Mouse (Mus musculus): ENCODE measurements around the gene Sbno1. TPM values are rescaled to one million over a fixed set of nuclear protein-coding genes. Genes with fewer than 3 reads are reported as not detected.
"Not testable (repeated sequence)": the region's sequence is repeated elsewhere in the genome, so short reads cannot be mapped to it uniquely, and the experiment has no call there.

Gene Sbno1
- 102 and 109 TPM in 2 replicates for polyA plus RNA-seq (2016; fragmentation: Nextera tagmentation; extraction: Ambion mirVana)

GRCm38 (mm10) chr5:124425412-124426259, at the start of gene Sbno1:
Sbno1 (minus strand) TSS chr5:124426001.
- peak; percentile 95 for ATAC-seq (ENCODE audit: low FRiP score)
- Histone ChIP-seq H3K4me3 (replicated peaks) (peak within 1 kb of the TSS; percentile 99), H3K4me1 (peaks cover 7% of the 10 kb centered on the region), H3K9ac (peak within 1 kb of the TSS; percentile 98), H3K4me2 (peak within 1 kb of the TSS; percentile 78), H3K27me3 (no peaks in the 10 kb centered on the region), H3K36me3 (replicated peaks) (peaks cover 5% of the 10 kb centered on the region; the same call in 1 of the 2 replicates), H3K9me3 (no peaks in the 10 kb centered on the region), H3K27ac (peak within 1 kb of the TSS; percentile 88)
- under 1% methylated on average over 54 of the region's 81 CpGs for WGBS

- no peak overlapping the region for H3K4me2 ChIP-seq
- H3K27ac ChIP-seq, result no peak overlapping the region
- 84% methylated on average over 6 of the region's 6 CpGs for WGBS
- H3K36me3 ChIP-seq (replicated peaks), result peaks cover 22% of the 10 kb centered on the region; the same call in 1 of the 2 replicates
- ATAC-seq (ENCODE audit: low FRiP score), result no peak
- H3K4me1 ChIP-seq, result peaks cover 3% of the 10 kb centered on the region
- H3K9me3 ChIP-seq, result no peaks in the 10 kb centered on the region
- no peaks in the 10 kb centered on the region for H3K27me3 ChIP-seq
- no peak overlapping the region for H3K4me3 ChIP-seq (replicated peaks)
- H3K9ac ChIP-seq, result no peak overlapping the region
Measured at GRCm38 (mm10) chr5:124470591-124471171, 44.9 kb upstream of the Sbno1 start.

GRCm38 (mm10) chr5:124469486-124469885, 43.7 kb upstream of the Sbno1 start:
- Histone ChIP-seq H3K4me3 (replicated peaks) (no peak overlapping the region), H3K4me1 (no peaks in the 10 kb centered on the region), H3K9me3 (no peaks in the 10 kb centered on the region), H3K4me2 (no peak overlapping the region), H3K9ac (no peak overlapping the region), H3K36me3 (replicated peaks) (peaks cover 22% of the 10 kb centered on the region; the same call in 1 of the 2 replicates), H3K27me3 (no peaks in the 10 kb centered on the region), H3K27ac (no peak overlapping the region)
- ATAC-seq (ENCODE audit: low FRiP score), result no peak
- WGBS, result 94% methylated on average over 6 of the region's 6 CpGs

- ATAC-seq (ENCODE audit: low FRiP score), result no peak
- no peak overlapping the region for H3K27ac ChIP-seq
- H3K4me2 ChIP-seq, result no peak overlapping the region
- peaks cover 28% of the 10 kb centered on the region for H3K36me3 ChIP-seq (replicated peaks)
- no peaks in the 10 kb centered on the region for H3K4me1 ChIP-seq
- H3K9me3 ChIP-seq, result no peaks in the 10 kb centered on the region
- WGBS, result 92% methylated on average over 7 of the region's 7 CpGs
- no peak overlapping the region for H3K4me3 ChIP-seq (replicated peaks)
- H3K27me3 ChIP-seq, result no peaks in the 10 kb centered on the region
- H3K9ac ChIP-seq, result no peak overlapping the region
Measured at GRCm38 (mm10) chr5:124468365-124468764, 42.6 kb upstream of the Sbno1 start.

- Histone ChIP-seq H3K36me3 (replicated peaks) (peaks cover 34% of the 10 kb centered on the region), H3K27ac (no peak overlapping the region), H3K4me1 (no peaks in the 10 kb centered on the region), H3K4me2 (no peak overlapping the region), H3K9me3 (no peaks in the 10 kb centered on the region), H3K27me3 (no peaks in the 10 kb centered on the region), H3K4me3 (replicated peaks) (no peak overlapping the region), H3K9ac (no peak overlapping the region)
- no peak for ATAC-seq (ENCODE audit: low FRiP score)
- 98% methylated on average over 1 of the region's 1 CpGs for WGBS
Measured at GRCm38 (mm10) chr5:124467766-124468165, 42.0 kb upstream of the Sbno1 start.

GRCm38 (mm10) chr5:124464905-124465304, 39.1 kb upstream of the Sbno1 start:
- Histone ChIP-seq H3K4me2 (no peak overlapping the region), H3K27ac (no peak overlapping the region), H3K9ac (no peak overlapping the region), H3K4me3 (replicated peaks) (no peak overlapping the region), H3K36me3 (replicated peaks) (peaks cover 60% of the 10 kb centered on the region), H3K9me3 (no peaks in the 10 kb centered on the region), H3K4me1 (no peaks in the 10 kb centered on the region), H3K27me3 (no peaks in the 10 kb centered on the region)
- ATAC-seq (ENCODE audit: low FRiP score), result no peak

- 91% methylated on average over 5 of the region's 5 CpGs for WGBS
- H3K36me3 ChIP-seq (replicated peaks), result peaks cover 65% of the 10 kb centered on the region
Measured at GRCm38 (mm10) chr5:124463462-124463861, 37.7 kb upstream of the Sbno1 start.

GRCm38 (mm10) chr5:124462297-124463025, 36.7 kb upstream of the Sbno1 start:
- Histone ChIP-seq H3K27me3 (no peaks in the 10 kb centered on the region), H3K4me3 (replicated peaks) (no peak overlapping the region), H3K4me1 (no peaks in the 10 kb centered on the region), H3K36me3 (replicated peaks) (peaks cover 69% of the 10 kb centered on the region), H3K9ac (no peak overlapping the region), H3K9me3 (no peaks in the 10 kb centered on the region), H3K27ac (no peak overlapping the region), H3K4me2 (no peak overlapping the region)
- WGBS, result 90% methylated on average over 8 of the region's 8 CpGs
- no peak for ATAC-seq (ENCODE audit: low FRiP score)

More at GRCm38 (mm10) chr5:124463462-124463861, 37.7 kb upstream of the Sbno1 start:
- Histone ChIP-seq H3K4me2 (no peak overlapping the region), H3K27me3 (no peaks in the 10 kb centered on the region), H3K9ac (no peak overlapping the region), H3K27ac (no peak overlapping the region), H3K4me3 (replicated peaks) (no peak overlapping the region), H3K4me1 (no peaks in the 10 kb centered on the region), H3K9me3 (no peaks in the 10 kb centered on the region)
- no peak for ATAC-seq (ENCODE audit: low FRiP score)

- H3K36me3 ChIP-seq (replicated peaks), result peaks cover 76% of the 10 kb centered on the region
- not testable (repeated sequence) for H3K4me1 ChIP-seq
Measured at GRCm38 (mm10) chr5:124460922-124461321, 35.1 kb upstream of the Sbno1 start.

GRCm38 (mm10) chr5:124456762-124457161, 31.0 kb upstream of the Sbno1 start:
- H3K27me3 ChIP-seq, result no peaks in the 10 kb centered on the region
- H3K4me2 ChIP-seq, result no peak overlapping the region
- H3K9me3 ChIP-seq, result no peaks in the 10 kb centered on the region
- WGBS, result 96% methylated on average over 6 of the region's 6 CpGs
- no peak overlapping the region for H3K27ac ChIP-seq
- peaks cover 93% of the 10 kb centered on the region for H3K36me3 ChIP-seq (replicated peaks)
- no peak for ATAC-seq (ENCODE audit: low FRiP score)
- no peak overlapping the region for H3K4me3 ChIP-seq (replicated peaks)
- no peak overlapping the region for H3K9ac ChIP-seq
- no peaks in the 10 kb centered on the region for H3K4me1 ChIP-seq

More at GRCm38 (mm10) chr5:124460922-124461321, 35.1 kb upstream of the Sbno1 start:
- not testable (repeated sequence) for H3K4me3 ChIP-seq (replicated peaks); ATAC-seq (ENCODE audit: low FRiP score); H3K27ac ChIP-seq; H3K9ac ChIP-seq; H3K4me2 ChIP-seq; H3K9me3 ChIP-seq; H3K27me3 ChIP-seq
- WGBS, result 93% methylated on average over 14 of the region's 14 CpGs

- no peak for ATAC-seq (ENCODE audit: low FRiP score)
- peaks cover 96% of the 10 kb centered on the region for H3K36me3 ChIP-seq (replicated peaks)
Measured at GRCm38 (mm10) chr5:124454082-124454419, 28.2 kb upstream of the Sbno1 start.

More at GRCm38 (mm10) chr5:124454082-124454419, 28.2 kb upstream of the Sbno1 start:
- Histone ChIP-seq H3K4me3 (replicated peaks) (no peak overlapping the region), H3K4me1 (no peaks in the 10 kb centered on the region), H3K9me3 (no peaks in the 10 kb centered on the region), H3K27me3 (no peaks in the 10 kb centered on the region), H3K27ac (0 out of 2 replicates have a peak overlapping the region, but pooled peaks have one; percentile 25), H3K9ac (no peak overlapping the region), H3K4me2 (no peak overlapping the region)
- WGBS, result 95% methylated on average over 1 of the region's 1 CpGs

All from forebrain, embryonic 12.5 days (tissue).